Mouse (Mus musculus): ENCODE measurements around the gene Agmo.

DNA sequence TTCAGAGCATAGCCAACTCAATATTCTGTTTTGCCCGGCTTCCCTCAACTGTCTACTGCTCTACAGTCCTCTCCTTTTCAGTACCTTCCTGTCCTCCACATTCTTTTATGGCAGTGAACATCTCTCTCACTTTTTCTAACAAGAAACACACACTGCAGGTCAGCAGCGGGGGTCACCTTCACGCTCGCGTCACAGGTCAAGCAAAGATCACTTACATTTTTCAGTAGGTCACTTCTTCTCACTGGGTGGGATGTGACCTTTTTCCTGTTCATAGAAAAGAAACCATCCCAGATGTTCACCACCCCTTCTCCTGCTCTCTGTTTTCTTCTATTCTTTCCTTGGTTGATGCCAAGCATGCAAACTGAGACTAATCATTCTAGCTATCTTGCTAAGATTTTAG, 230.2 kb downstream of the Agmo start:
- TF ChIP-seq CTCF (IDR thresholded peaks at IDR 0.05; ENCODE audit: control insufficient read depth, insufficient read depth, insufficient read length): no peak
- no peak for TF ChIP-seq MAX (IDR thresholded peaks at IDR 0.05)
- TF ChIP-seq FOSL1 (IDR thresholded peaks at IDR 0.05; ENCODE audit: insufficient read depth, low read length, poor library complexity, severe bottlenecking): no peak
- no peak for TF ChIP-seq MYOG (IDR thresholded peaks at IDR 0.05; ENCODE audit: control insufficient read depth, extremely low read depth, insufficient read length)
- no peak for TF ChIP-seq MYOD1 (IDR thresholded peaks at IDR 0.05; ENCODE audit: control insufficient read depth, insufficient read length, low read depth)
- TF ChIP-seq CEBPB (IDR thresholded peaks at IDR 0.05; ENCODE audit: low read depth): no peak
- no peak for TF ChIP-seq USF1 (IDR thresholded peaks at IDR 0.05; ENCODE audit: low read depth)
